Mouse (Mus musculus) small intestine, adult 2 months (tissue): ENCODE results near the gene Pi16. TPM values are rescaled to one million over a fixed set of nuclear protein-coding genes. Genes with fewer than 3 reads are reported as not detected.
"Not testable (repeated sequence)": the region's sequence is repeated elsewhere in the genome, so short reads cannot be mapped to it uniquely, and the experiment has no call there.

Experiments used
- H3K27ac ChIP-seq: fragments of 200-500 bp; 2 replicates; pipeline ENCODE4 v1.5.1; 2012; ENCODE audit warnings: low read depth, low read length, control low read depth, inconsistent platforms; ENCODE audit not compliant: insufficient read depth
- H3K27me3 ChIP-seq: fragments of 200-500 bp; 2 replicates; pipeline ENCODE4 v1.6.1; 2012; ENCODE audit warnings: mild to moderate bottlenecking, moderate library complexity, low read length, inconsistent platforms; ENCODE audit not compliant: control insufficient read depth, insufficient read depth
- H3K36me3 ChIP-seq: fragments of 200-500 bp; 2 replicates; pipeline ENCODE4 v1.6.1; 2012; ENCODE audit warnings: mild to moderate bottlenecking, low read length, control low read depth, inconsistent platforms; ENCODE audit not compliant: control insufficient read depth, insufficient read depth
- H3K4me1 ChIP-seq: fragments of 200-500 bp; 2 replicates; pipeline ENCODE4 v1.6.1; 2012; ENCODE audit warnings: low read length, inconsistent platforms, mixed read lengths; ENCODE audit not compliant: control insufficient read depth, insufficient read depth, insufficient read length
- H3K4me3 ChIP-seq: fragments of 200-500 bp; 2 replicates; pipeline ENCODE4 v1.5.1; 2012; ENCODE audit warnings: low read depth, mild to moderate bottlenecking, control low read depth, inconsistent platforms, low read length, moderate library complexity
- CTCF ChIP-seq: fragments of 200-500 bp; IDR thresholded peaks from 2 replicates; pipeline ENCODE4 v1.5.1; 2012; ENCODE audit warnings: low read depth, mild to moderate bottlenecking, control low read depth, inconsistent platforms, low read length, moderate library complexity, mixed read lengths; ENCODE audit not compliant: insufficient replicate concordance, insufficient read length; ENCODE audit errors: extremely low read depth
- POLR2A ChIP-seq: fragments of 200-500 bp; IDR thresholded peaks from 2 replicates; pipeline ENCODE4 v1.6.1; 2012; ENCODE audit warnings: low read depth, mild to moderate bottlenecking, control low read depth, inconsistent platforms, low read length, moderate library complexity
- WGBS: fragments of 180-500 bp; shearing (Covaris S2); methylation state at CpG from one replicate; pipeline ENCODE4 v1.1.7; 2018; 5-methylcytosine and 5-hydroxymethylcytosine counted together
- polyA plus RNA-seq: library from polyadenylated mRNA; depleted of rRNA; stranded (reverse); fragments of >200 nt; gene quantifications from 2 replicates; pipeline ENCODE4 v1.2.3, GENCODE M21; 2012

The Pi16 gene
- polyA plus RNA-seq, 1 experiment = 1.6 TPM

DNA sequence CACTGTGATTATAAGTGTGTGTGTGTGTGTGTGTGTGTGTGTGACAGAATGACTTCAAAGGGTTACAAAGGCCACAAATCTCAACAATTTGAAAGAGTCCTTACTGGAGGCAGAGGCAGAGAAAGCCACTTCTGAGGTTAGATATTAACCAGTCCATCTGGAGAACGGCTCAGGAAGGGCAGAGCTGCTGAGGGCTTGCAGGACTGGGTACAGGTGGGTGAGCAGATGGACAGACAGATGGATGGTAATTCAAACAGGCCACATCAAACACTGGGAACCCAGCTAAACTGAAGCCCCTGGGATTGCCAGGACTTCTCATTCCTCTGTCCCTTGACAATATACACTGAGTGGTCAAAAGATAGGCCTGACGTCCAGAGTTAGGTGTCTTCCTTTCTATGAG, 31.5 kb downstream of the Pi16 start:
- 50% methylated on average over 2 of the region's 2 CpGs for WGBS
- TF ChIP-seq POLR2A (no peak), CTCF (no peak)
- Histone ChIP-seq H3K4me3 (no peak overlapping the region), H3K36me3 (peaks cover 3% of the 10 kb centered on the region; the same call in 1 of the 2 replicates), H3K4me1 (peaks cover 18% of the 10 kb centered on the region; the same call in 1 of the 2 replicates), H3K27me3 (no peaks in the 10 kb centered on the region), H3K27ac (no peak overlapping the region)

DNA sequence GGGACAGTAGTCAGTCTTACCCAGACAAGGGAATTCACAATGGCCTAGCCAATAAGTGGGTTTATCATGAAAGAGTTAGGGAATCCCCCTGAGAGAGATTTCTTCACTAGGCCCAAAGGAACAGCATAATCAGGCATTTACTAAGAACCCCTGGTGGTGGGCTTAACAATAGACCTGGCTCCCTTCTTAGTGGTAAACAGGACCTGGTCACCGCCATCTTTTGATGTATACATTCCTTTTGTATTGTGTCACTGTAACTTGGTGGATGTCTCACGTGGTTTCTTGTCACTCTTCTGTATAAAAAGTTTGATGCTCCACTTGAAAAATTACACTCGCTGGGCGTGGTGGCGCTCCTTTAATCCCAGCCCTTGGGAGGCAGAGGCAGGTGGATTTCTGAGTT, 33.6 kb downstream of the Pi16 start:
- H3K36me3 ChIP-seq, H3K27ac ChIP-seq, H3K4me3 ChIP-seq, H3K27me3 ChIP-seq: not testable (repeated sequence)
- peaks cover 23% of the 10 kb centered on the region; the same call in 1 of the 2 replicates for H3K4me1 ChIP-seq
- 89% methylated on average over 5 of the region's 5 CpGs for WGBS

DNA sequence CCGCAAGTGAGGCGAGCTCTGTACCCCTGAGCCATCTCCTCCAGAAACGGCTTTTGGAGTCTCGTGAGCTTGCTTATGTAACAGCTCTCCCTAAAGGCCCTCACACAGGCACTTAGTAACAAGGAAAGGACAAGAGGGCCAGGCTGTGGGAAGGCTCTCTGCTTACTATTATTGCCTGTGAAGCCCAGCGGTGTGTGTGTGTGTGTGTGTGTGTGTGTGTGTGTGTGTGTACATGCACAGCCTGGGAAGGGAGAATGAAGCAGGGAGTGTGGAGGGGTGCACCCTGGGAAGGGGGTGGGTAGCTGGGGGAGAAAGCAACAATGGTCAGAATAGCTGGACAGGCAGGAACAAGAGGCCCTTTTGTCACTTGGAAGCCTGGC, 38.0 kb downstream of the Pi16 start:
- Histone ChIP-seq H3K27me3 (no peaks in the 10 kb centered on the region), H3K4me3 (no peak overlapping the region), H3K36me3 (no peaks in the 10 kb centered on the region), H3K27ac (peak overlapping the region; percentile 63; the same call in 1 of the 2 replicates), H3K4me1 (peaks cover 13% of the 10 kb centered on the region)
- WGBS = 23% methylated on average over 5 of the region's 5 CpGs
- no peak for TF ChIP-seq POLR2A
- no peak for TF ChIP-seq CTCF

DNA sequence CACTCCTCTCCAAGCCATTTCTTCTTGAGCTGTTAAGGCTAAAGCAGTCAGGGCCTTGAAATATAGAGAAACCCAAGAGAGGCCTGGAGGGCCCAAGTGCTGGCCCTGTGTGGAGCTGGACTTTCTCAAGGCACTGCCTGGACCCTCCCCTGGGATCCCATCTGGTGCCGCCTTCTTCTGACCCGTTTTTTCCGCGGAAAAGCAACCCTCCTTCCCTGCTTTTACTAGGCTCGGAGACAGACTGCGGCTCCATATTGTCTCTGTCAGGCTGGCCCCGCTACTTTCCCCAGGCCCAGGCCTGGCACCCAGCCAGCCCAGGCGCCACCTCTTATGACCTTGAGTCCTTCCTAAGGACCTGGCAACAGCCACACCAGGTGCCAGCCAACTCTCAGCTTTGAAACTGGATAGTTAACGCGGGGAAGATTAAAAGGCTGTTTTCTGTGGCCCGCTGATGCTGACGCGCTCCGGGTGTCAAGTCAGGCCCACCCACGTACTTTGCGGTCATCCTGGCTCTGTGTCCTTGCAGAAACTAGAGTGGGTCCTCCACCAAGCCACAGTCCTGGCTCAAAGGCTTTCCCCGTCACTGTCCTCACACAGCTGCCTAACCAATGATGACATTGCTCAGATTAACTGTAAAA, 38.5 kb downstream of the Pi16 start:
- H3K36me3 ChIP-seq = no peaks in the 10 kb centered on the region
- WGBS = 12% methylated on average over 17 of the region's 17 CpGs
- H3K27me3 ChIP-seq = no peaks in the 10 kb centered on the region
- peak overlapping the region; percentile 28 for H3K4me3 ChIP-seq
- TF ChIP-seq POLR2A = no peak
- no peak for TF ChIP-seq CTCF
- H3K4me1 ChIP-seq = peaks cover 13% of the 10 kb centered on the region
- H3K27ac ChIP-seq = peak overlapping the region; percentile 63

DNA sequence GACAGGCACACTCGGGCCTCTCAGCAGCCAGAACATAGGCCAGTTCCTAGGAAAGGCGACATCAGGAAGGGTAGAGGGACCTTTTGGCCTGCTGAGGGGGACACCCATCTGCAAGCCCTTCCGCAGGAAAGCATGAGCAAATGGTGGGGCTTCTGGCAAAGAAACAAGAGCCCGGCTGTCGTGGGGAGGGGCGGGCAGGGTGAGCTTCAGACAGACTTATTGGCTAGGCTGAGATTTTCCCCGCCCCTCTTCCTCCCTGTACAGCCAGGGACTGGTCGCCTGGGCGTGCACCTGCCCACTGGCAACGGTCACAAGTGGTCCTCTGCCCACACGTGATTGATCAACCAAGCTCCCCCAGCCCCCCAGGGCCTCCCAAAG, 39.0 kb downstream of the Pi16 start:
- H3K4me1 ChIP-seq = peaks cover 13% of the 10 kb centered on the region
- TF ChIP-seq POLR2A (no peak), CTCF (no peak)
- peak overlapping the region; percentile 63 for H3K27ac ChIP-seq
- H3K36me3 ChIP-seq = no peaks in the 10 kb centered on the region
- WGBS = 3% methylated on average over 11 of the region's 11 CpGs
- peak overlapping the region; percentile 29 for H3K4me3 ChIP-seq
- H3K27me3 ChIP-seq = no peaks in the 10 kb centered on the region

DNA sequence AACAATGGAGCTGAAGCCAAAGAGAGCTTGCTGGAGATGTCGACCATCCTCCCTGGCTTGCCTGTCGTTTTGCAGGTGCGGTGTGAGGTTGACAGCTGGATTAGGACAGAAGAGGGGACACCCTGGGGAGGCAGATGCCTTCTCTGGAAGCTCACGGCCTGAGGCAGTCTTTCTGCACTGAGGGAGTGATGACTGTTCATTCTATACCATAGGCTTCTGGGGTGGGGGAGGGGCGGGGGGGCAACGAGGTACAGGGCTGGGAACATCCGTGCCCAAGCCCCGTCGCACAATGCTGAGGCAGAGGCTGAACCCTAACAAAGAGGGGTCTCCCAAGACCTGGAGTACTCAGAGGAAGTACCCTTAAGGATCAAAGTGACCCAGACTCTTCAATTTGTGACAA, 39.4 kb downstream of the Pi16 start:
- WGBS = 24% methylated on average over 9 of the region's 9 CpGs

DNA sequence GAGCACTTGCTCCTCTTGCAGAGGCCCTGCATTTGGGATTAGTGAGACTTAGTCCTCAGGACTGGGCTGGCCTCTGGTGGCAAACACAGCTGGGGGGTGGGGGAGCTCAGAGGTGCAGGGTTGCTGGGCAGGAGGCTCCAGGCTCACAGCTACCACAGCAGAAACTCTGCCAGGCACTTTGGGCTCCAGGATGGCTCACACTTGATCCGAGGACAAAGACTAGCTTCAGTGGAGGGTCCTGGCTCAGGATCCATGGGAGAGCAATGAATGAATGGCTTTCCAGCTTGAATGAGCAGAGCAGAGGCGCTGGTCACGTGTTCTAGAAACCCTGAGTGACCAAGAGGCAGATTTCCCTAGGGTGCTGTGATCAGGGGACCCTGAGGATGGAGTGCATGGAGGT, 41.4 kb downstream of the Pi16 start:
- H3K36me3 ChIP-seq = no peaks in the 10 kb centered on the region
- no peaks in the 10 kb centered on the region for H3K27me3 ChIP-seq
- no peak overlapping the region for H3K4me3 ChIP-seq
- H3K27ac ChIP-seq = no peak overlapping the region
- 86% methylated on average over 3 of the region's 3 CpGs for WGBS
- peaks cover 13% of the 10 kb centered on the region for H3K4me1 ChIP-seq
- no peak for TF ChIP-seq POLR2A

More for the DNA sequence above, 39.4 kb downstream of the Pi16 start:
- TF ChIP-seq POLR2A = no peak
- TF ChIP-seq CTCF = no peak
- no peak overlapping the region for H3K27ac ChIP-seq
- H3K36me3 ChIP-seq = no peaks in the 10 kb centered on the region
- H3K4me1 ChIP-seq = peaks cover 13% of the 10 kb centered on the region
- peak overlapping the region; percentile 29 for H3K4me3 ChIP-seq
- H3K27me3 ChIP-seq = no peaks in the 10 kb centered on the region

DNA sequence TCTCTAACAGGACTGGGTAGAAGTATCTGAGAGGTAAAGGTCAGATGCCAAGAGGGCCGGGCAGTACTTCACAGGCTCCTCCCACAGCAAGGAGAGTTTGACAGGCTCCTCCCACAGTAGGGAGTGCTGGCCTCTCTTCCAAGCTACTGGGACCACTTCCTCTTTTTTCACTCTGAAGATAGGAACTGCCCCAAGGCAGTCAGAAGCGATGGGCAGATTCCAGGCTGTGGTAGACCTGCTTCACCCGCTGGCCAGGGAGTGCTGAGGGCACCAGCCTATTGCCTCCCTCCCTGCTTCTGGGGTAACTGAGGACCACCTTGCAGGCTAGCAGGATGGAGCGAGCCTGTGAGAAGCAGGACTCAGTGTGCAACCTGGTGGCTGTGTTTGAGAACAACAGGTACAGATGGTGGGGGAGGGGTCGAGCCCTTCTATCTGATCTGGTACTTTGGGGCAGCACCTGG, 43.3 kb downstream of the Pi16 start, which contains the start of gene Fgd2:
TSS of gene Fgd2 (plus strand) at position 154 of the 461 bp plus-strand sequence.
- Histone ChIP-seq H3K27me3 (no peaks in the 10 kb centered on the region), H3K4me1 (peaks cover 11% of the 10 kb centered on the region), H3K36me3 (no peaks in the 10 kb centered on the region), H3K4me3 (peak within 1 kb of the TSS; percentile 50), H3K27ac (peak within 1 kb of the TSS; percentile 17)
- no peak for TF ChIP-seq POLR2A
- TF ChIP-seq CTCF = no peak
- 37% methylated on average over 5 of the region's 5 CpGs for WGBS
